Mouse (Mus musculus): ENCODE measurements around the gene Aqp3.

The Aqp3 gene

GRCm38 (mm10) chr4:41081733-41082132 is 16.2 kb downstream of the Aqp3 start:
- in situ Hi-C loops (cut with MboI; ENCODE audit: low pct_unique_long_range_greater_than_20kb in 1 of 2, low sequenced_read_pairs in 2 of 2, unreplicated experiment in 1 of 2): no loop called here

- in situ Hi-C loops (cut with MboI; ENCODE audit: low pct_unique_long_range_greater_than_20kb in 1 of 2, low sequenced_read_pairs in 2 of 2, unreplicated experiment in 1 of 2): no loop called here
These were observed 19.3 kb downstream of the Aqp3 start for GRCm38 (mm10) chr4:41078726-41079125.

GRCm38 (mm10) chr4:41074461-41074860 is 23.5 kb downstream of the Aqp3 start:
- in situ Hi-C loops (cut with MboI; ENCODE audit: low pct_unique_long_range_greater_than_20kb in 1 of 2, low sequenced_read_pairs in 2 of 2, unreplicated experiment in 1 of 2): no loop called here

GRCm38 (mm10) chr4:41073008-41073817 is 24.8 kb downstream of the Aqp3 start:
- in situ Hi-C loops (cut with MboI; ENCODE audit: low pct_unique_long_range_greater_than_20kb in 1 of 2, low sequenced_read_pairs in 2 of 2, unreplicated experiment in 1 of 2): no loop called here

- in situ Hi-C loops (cut with MboI; ENCODE audit: low pct_unique_long_range_greater_than_20kb in 1 of 2, low sequenced_read_pairs in 2 of 2, unreplicated experiment in 1 of 2): no loop called here
These were observed 26.2 kb downstream of the Aqp3 start for GRCm38 (mm10) chr4:41071500-41072429.

GRCm38 (mm10) chr4:41065196-41065595 is 32.8 kb downstream of the Aqp3 start:
- in situ Hi-C loops (cut with MboI; ENCODE audit: low pct_unique_long_range_greater_than_20kb in 1 of 2, low sequenced_read_pairs in 2 of 2, unreplicated experiment in 1 of 2): no loop called here

GRCm38 (mm10) chr4:41063894-41064673 is 33.9 kb downstream of the Aqp3 start:
- in situ Hi-C loops (cut with MboI; ENCODE audit: low pct_unique_long_range_greater_than_20kb in 1 of 2, low sequenced_read_pairs in 2 of 2, unreplicated experiment in 1 of 2): loop anchor here in 1 of 2 experiments (5.0 kb wide), 1 partner anchor 53 kb away; no protein-coding TSS in a partner anchor

GRCm38 (mm10) chr4:41063351-41063750 is 34.6 kb downstream of the Aqp3 start:
- in situ Hi-C loops (cut with MboI; ENCODE audit: low pct_unique_long_range_greater_than_20kb in 1 of 2, low sequenced_read_pairs in 2 of 2, unreplicated experiment in 1 of 2): loop anchor here in 1 of 2 experiments (5.0 kb wide), 1 partner anchor 54 kb away; no protein-coding TSS in a partner anchor

- in situ Hi-C loops (cut with MboI; ENCODE audit: low pct_unique_long_range_greater_than_20kb in 1 of 2, low sequenced_read_pairs in 2 of 2, unreplicated experiment in 1 of 2): no loop called here
These were observed 40.6 kb downstream of the Aqp3 start for GRCm38 (mm10) chr4:41057361-41057760.

GRCm38 (mm10) chr4:41056742-41057332 is 41.1 kb downstream of the Aqp3 start:
- in situ Hi-C loops (cut with MboI; ENCODE audit: low pct_unique_long_range_greater_than_20kb in 1 of 2, low sequenced_read_pairs in 2 of 2, unreplicated experiment in 1 of 2): no loop called here

GRCm38 (mm10) chr4:41056253-41056652 is 41.7 kb downstream of the Aqp3 start:
- in situ Hi-C loops (cut with MboI; ENCODE audit: low pct_unique_long_range_greater_than_20kb in 1 of 2, low sequenced_read_pairs in 2 of 2, unreplicated experiment in 1 of 2): no loop called here

GRCm38 (mm10) chr4:41055111-41055510 is 42.9 kb downstream of the Aqp3 start:
- in situ Hi-C loops (cut with MboI; ENCODE audit: low pct_unique_long_range_greater_than_20kb in 1 of 2, low sequenced_read_pairs in 2 of 2, unreplicated experiment in 1 of 2): no loop called here

GRCm38 (mm10) chr4:41051781-41052180 is 46.2 kb downstream of the Aqp3 start:
- in situ Hi-C loops (cut with MboI; ENCODE audit: low pct_unique_long_range_greater_than_20kb in 1 of 2, low sequenced_read_pairs in 2 of 2, unreplicated experiment in 1 of 2): loop anchor here in 1 of 2 experiments (5.0 kb wide), 1 partner anchor 66 kb away; no protein-coding TSS in a partner anchor

- in situ Hi-C loops (cut with MboI; ENCODE audit: low pct_unique_long_range_greater_than_20kb in 1 of 2, low sequenced_read_pairs in 2 of 2, unreplicated experiment in 1 of 2): loop anchor here in 1 of 2 experiments (5.0 kb wide), 1 partner anchor 66 kb away; no protein-coding TSS in a partner anchor
These were observed 47.0 kb downstream of the Aqp3 start for GRCm38 (mm10) chr4:41050726-41051675.

GRCm38 (mm10) chr4:41048926-41049325 is 49.1 kb downstream of the Aqp3 start:
- in situ Hi-C loops (cut with MboI; ENCODE audit: low pct_unique_long_range_greater_than_20kb in 1 of 2, low sequenced_read_pairs in 2 of 2, unreplicated experiment in 1 of 2): no loop called here

GRCm38 (mm10) chr4:41047524-41048271 is 50.3 kb downstream of the Aqp3 start, which contains the start of gene Aqp7:
TSS of gene Aqp7 (minus strand) at chr4:41048139.
- in situ Hi-C loops (cut with MboI; ENCODE audit: low pct_unique_long_range_greater_than_20kb in 1 of 2, low sequenced_read_pairs in 2 of 2, unreplicated experiment in 1 of 2): no loop called here

Measured in mouse embryonic stem cell (cell line).